Mouse (Mus musculus) liver, embryonic 11.5 days (tissue): ENCODE measurements around the gene Tet3. TPM values are rescaled to one million over a fixed set of nuclear protein-coding genes. Genes with fewer than 3 reads are reported as not detected.

Experiments
- ATAC-seq: fragments of 200-750 bp; cut with Nextera tagmentation; replicated peaks from 2 replicates; pipeline ENCODE4 v1.8.0; 2017; ENCODE audit warnings: moderate number of reproducible peaks, mild to moderate bottlenecking, moderate TSS enrichment, moderate library complexity; ENCODE audit not compliant: low FRiP score
- DNase-seq: peaks from one replicate; pipeline ENCODE4 v3.0.0-alpha.2; 2017; ENCODE audit warnings: low spot score
- H3K27ac ChIP-seq: fragments of 300-500 bp; sonication (generic); 2 replicates; pipeline ENCODE4 v1.5.1; 2014; ENCODE audit warnings: mild to moderate bottlenecking, low read depth, low read length, control low read depth
- H3K27me3 ChIP-seq: fragments of 300-500 bp; sonication (generic); replicated peaks from 2 replicates; pipeline ENCODE4 v1.6.1; 2014; ENCODE audit warnings: low read length, mixed read lengths; ENCODE audit not compliant: control insufficient read depth, insufficient read depth
- H3K36me3 ChIP-seq: fragments of 300-500 bp; sonication (generic); 2 replicates; pipeline ENCODE4 v1.6.1; 2014; ENCODE audit warnings: mild to moderate bottlenecking, low read length, moderate library complexity, mixed read lengths; ENCODE audit not compliant: control insufficient read depth, insufficient read depth
- H3K4me1 ChIP-seq: fragments of 300-500 bp; sonication (generic); replicated peaks from 2 replicates; pipeline ENCODE4 v1.6.1; 2014; ENCODE audit warnings: low read length, mixed read lengths; ENCODE audit not compliant: control insufficient read depth, insufficient read depth
- H3K4me2 ChIP-seq: fragments of 300-500 bp; sonication (generic); 2 replicates; pipeline ENCODE4 v1.6.1; 2014; ENCODE audit warnings: mild to moderate bottlenecking, control low read depth, moderate library complexity
- H3K4me3 ChIP-seq: fragments of 300-500 bp; sonication (generic); 2 replicates; pipeline ENCODE4 v1.5.1; 2014; ENCODE audit warnings: low read depth, low read length, control low read depth
- H3K9ac ChIP-seq: fragments of 300-500 bp; sonication (generic); 2 replicates; pipeline ENCODE4 v1.6.1; 2014; ENCODE audit warnings: low read depth, low read length, control low read depth
- H3K9me3 ChIP-seq: fragments of 300-500 bp; sonication (generic); 2 replicates; pipeline ENCODE4 v1.6.1; 2016; ENCODE audit warnings: low read length, inconsistent platforms, mixed read lengths; ENCODE audit not compliant: control insufficient read depth
- WGBS: fragments of 180-500 bp; shearing (Covaris S2); extraction: QIAGEN DNeasy Blood & Tissue Kit; methylation state at CpG from one replicate; pipeline ENCODE4 v1.1.7; 2014; 5-methylcytosine and 5-hydroxymethylcytosine counted together
- polyA plus RNA-seq: library from polyadenylated mRNA; unstranded; fragments of >200 nt; fragmentation: Nextera tagmentation; extraction: Ambion mirVana; gene quantifications from 2 replicates; pipeline ENCODE4 v1.2.1, GENCODE M21; 2014

Gene Tet3
- polyA plus RNA-seq, 1 experiment from 2014 or later, result 22.0 TPM

- Histone ChIP-seq H3K4me3 (no peak overlapping the region), H3K27ac (no peak overlapping the region), H3K36me3 (peaks cover 38% of the 10 kb centered on the region), H3K9ac (no peak overlapping the region), H3K4me2 (no peak overlapping the region), H3K27me3 (no peaks in the 10 kb centered on the region), H3K9me3 (no peaks in the 10 kb centered on the region), H3K4me1 (no peaks in the 10 kb centered on the region; the same call in 1 of the 2 replicates)
- 98% methylated on average over 2 of the region's 2 CpGs for WGBS
- DNase-seq, result no peak
- no peak for ATAC-seq
These were observed 62.2 kb downstream of the Tet3 start for GRCm38 (mm10) chr6:83396711-83397110.

DNA sequence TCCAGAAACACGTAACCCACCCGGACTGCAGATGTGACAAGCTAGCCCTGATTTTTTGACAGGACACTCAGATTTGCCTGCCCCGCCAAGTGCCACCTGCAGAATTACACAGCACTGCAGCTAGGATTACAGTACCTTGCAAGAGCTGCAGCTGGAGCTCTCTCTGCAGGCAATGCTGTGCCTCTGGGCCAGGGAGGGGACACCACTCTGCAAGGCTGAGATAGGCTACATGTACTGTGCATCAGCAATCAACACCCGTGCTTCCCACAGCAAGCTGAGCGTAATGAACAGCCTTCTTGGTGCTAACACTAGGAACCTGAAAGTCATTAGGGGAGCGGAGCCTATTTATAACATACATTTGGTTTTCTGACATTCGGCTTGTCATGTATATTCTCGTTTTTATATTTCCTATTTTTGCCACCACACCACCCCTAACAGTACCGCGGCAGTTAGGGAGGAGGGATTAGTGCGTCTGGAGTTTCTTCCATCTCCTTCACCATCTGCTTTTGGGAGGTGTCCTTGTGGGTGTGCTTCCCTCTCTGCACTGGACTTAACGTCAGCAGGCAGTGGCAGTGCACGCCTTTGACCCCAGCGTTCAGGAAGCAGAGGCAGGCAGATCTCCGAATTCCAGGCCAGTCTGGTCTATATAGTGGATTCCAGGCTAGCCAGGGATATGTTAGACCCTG, 63.2 kb downstream of the Tet3 start:
- Histone ChIP-seq H3K9ac (no peak overlapping the region), H3K4me2 (no peak overlapping the region), H3K9me3 (no peaks in the 10 kb centered on the region), H3K4me3 (no peak overlapping the region), H3K4me1 (no peaks in the 10 kb centered on the region; the same call in 1 of the 2 replicates), H3K27me3 (no peaks in the 10 kb centered on the region), H3K36me3 (peaks cover 39% of the 10 kb centered on the region), H3K27ac (no peak overlapping the region)
- ATAC-seq (peak; percentile 89), DNase-seq (no peak)
- WGBS, result 78% methylated on average over 15 of the region's 15 CpGs

GRCm38 (mm10) chr6:83394122-83394521, 64.8 kb downstream of the Tet3 start:
- no peak for DNase-seq
- Histone ChIP-seq H3K27ac (no peak overlapping the region), H3K4me2 (no peak overlapping the region), H3K4me3 (no peak overlapping the region), H3K27me3 (no peaks in the 10 kb centered on the region), H3K4me1 (no peaks in the 10 kb centered on the region; the same call in 1 of the 2 replicates), H3K9ac (no peak overlapping the region), H3K9me3 (no peaks in the 10 kb centered on the region), H3K36me3 (peaks cover 39% of the 10 kb centered on the region)
- no peak for ATAC-seq
- 91% methylated on average over 4 of the region's 4 CpGs for WGBS

- Histone ChIP-seq H3K4me3 (no peak overlapping the region), H3K36me3 (peaks cover 27% of the 10 kb centered on the region), H3K9ac (no peak overlapping the region), H3K4me2 (no peak overlapping the region), H3K27ac (no peak overlapping the region), H3K27me3 (no peaks in the 10 kb centered on the region), H3K4me1 (no peaks in the 10 kb centered on the region), H3K9me3 (no peaks in the 10 kb centered on the region)
- WGBS, result 92% methylated on average over 8 of the region's 8 CpGs
- ATAC-seq, result no peak
- no peak for DNase-seq
These were observed 66.6 kb downstream of the Tet3 start for GRCm38 (mm10) chr6:83392166-83392780.

- WGBS, result 90% methylated on average over 9 of the region's 9 CpGs
- Histone ChIP-seq H3K27ac (no peak overlapping the region), H3K4me1 (peaks cover 12% of the 10 kb centered on the region), H3K4me2 (no peak overlapping the region), H3K9me3 (no peaks in the 10 kb centered on the region), H3K36me3 (peaks cover 15% of the 10 kb centered on the region), H3K4me3 (no peak overlapping the region), H3K9ac (no peak overlapping the region), H3K27me3 (no peaks in the 10 kb centered on the region)
- ATAC-seq, result no peak
- DNase-seq, result no peak
These were observed 73.3 kb downstream of the Tet3 start for GRCm38 (mm10) chr6:83385569-83386090.

GRCm38 (mm10) chr6:83381510-83382491, 77.1 kb downstream of the Tet3 start:
- DNase-seq, result peak; percentile 51
- Histone ChIP-seq H3K4me1 (peaks cover 12% of the 10 kb centered on the region), H3K4me3 (no peak overlapping the region), H3K4me2 (no peak overlapping the region), H3K36me3 (peaks cover 29% of the 10 kb centered on the region), H3K27ac (peak overlapping the region; percentile 23), H3K9ac (no peak overlapping the region), H3K27me3 (no peaks in the 10 kb centered on the region), H3K9me3 (no peaks in the 10 kb centered on the region)
- peak; percentile 99 for ATAC-seq
- 59% methylated on average over 10 of the region's 10 CpGs for WGBS

- no peak overlapping the region for H3K4me2 ChIP-seq
- H3K36me3 ChIP-seq, result peaks cover 61% of the 10 kb centered on the region
- ATAC-seq (no peak), DNase-seq (no peak)
- no peak overlapping the region for H3K4me3 ChIP-seq
- no peaks in the 10 kb centered on the region for H3K27me3 ChIP-seq
- H3K9me3 ChIP-seq, result no peaks in the 10 kb centered on the region
- no peak overlapping the region for H3K27ac ChIP-seq
- no peaks in the 10 kb centered on the region for H3K4me1 ChIP-seq
- WGBS, result 80% methylated on average over 9 of the region's 9 CpGs
- H3K9ac ChIP-seq, result no peak overlapping the region
These were observed 85.1 kb downstream of the Tet3 start for GRCm38 (mm10) chr6:83373704-83374300.

DNA sequence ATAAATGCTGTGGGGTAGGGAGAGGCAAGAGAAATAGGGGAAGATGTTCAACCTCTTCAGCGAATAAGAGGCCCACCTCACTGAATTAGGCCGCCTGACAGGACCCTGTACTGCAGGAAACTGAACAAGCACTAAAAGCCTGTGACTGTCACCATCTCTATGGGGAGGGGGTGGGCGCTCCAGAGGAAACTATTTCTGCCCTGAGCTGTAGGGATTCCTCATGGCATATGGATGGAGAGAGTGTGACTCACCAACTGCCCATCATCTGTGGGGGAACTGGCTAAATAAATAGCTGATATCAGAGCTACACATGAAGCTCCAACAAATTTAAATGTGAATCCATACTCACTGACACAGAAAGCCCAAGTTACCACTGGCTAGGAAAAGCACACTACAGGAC, 87.5 kb downstream of the Tet3 start:
- no peak for ATAC-seq
- H3K27ac ChIP-seq, result no peak overlapping the region
- H3K9ac ChIP-seq, result no peak overlapping the region
- H3K4me2 ChIP-seq, result no peak overlapping the region
- peaks cover 76% of the 10 kb centered on the region for H3K36me3 ChIP-seq
- no peaks in the 10 kb centered on the region for H3K27me3 ChIP-seq
- no peak for DNase-seq
- H3K9me3 ChIP-seq, result no peaks in the 10 kb centered on the region
- no peak overlapping the region for H3K4me3 ChIP-seq
- WGBS, result 82% methylated on average over 3 of the region's 3 CpGs
- no peaks in the 10 kb centered on the region for H3K4me1 ChIP-seq
